Mouse (Mus musculus) testis, postnatal 10 days (tissue): ENCODE measurements around the gene Hs3st3a1.
A peak's percentile ranks its signal among the peaks of the same experiment; 100 is the strongest.

Experiments
- DNase-seq: peaks from one replicate; pipeline ENCODE4 v3.0.0; 2021; ENCODE audit warnings: low spot score

Hs3st3a1 gene

DNA sequence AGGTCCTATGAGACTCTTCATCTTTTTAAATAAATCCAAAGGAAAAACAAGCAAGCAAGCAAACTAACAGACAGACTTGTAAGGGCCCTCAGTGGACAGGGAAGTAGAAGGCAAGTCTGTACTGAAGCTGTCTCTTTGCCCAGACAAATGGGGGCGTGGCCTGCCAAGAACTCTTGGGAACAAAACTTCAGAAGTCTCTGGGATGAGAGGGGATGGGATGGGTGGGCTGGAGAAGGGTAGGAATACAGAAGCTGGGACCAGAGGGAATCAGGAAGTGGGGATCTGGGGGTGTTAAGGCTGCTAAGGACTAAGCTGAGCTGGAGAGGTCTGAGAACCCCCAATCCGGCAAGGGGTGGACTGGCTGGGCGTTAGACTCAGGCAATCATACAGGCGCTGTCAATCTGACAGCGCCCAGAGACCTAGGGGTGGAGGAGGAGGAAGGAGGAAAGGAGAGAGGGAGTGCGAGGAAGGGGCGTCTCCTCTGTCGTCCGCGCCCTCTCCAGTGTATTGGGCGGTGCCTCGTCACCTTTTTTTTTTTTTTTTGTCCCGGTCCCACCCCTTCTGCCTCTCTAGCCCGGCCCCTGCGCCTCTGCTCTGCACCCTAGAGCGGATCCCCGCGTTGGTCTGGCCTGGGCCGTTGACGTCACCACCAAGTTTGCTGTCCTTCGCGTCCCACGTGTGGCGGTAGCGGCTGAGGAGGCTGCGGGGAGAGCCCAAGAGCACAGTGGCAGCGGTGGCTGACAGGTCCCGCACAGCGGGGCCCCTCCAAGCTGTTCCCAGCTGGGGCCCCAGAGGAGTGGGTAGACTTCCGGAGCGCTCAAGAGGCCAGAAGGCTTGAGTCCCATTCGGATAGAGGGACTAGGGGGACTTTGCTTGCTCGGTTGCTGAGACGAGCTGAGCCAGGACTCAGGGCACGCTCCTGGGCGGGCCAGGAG lies at the start of gene Hs3st3a1:
Gene Hs3st3a1 (plus strand): TSS at position 722 of the 935 bp plus-strand sequence.
- peak; percentile 75 for DNase-seq

GRCm38 (mm10) chr11:64386333-64386732 lies 48.8 kb upstream of the Hs3st3a1 start:
- no peak for DNase-seq

DNA sequence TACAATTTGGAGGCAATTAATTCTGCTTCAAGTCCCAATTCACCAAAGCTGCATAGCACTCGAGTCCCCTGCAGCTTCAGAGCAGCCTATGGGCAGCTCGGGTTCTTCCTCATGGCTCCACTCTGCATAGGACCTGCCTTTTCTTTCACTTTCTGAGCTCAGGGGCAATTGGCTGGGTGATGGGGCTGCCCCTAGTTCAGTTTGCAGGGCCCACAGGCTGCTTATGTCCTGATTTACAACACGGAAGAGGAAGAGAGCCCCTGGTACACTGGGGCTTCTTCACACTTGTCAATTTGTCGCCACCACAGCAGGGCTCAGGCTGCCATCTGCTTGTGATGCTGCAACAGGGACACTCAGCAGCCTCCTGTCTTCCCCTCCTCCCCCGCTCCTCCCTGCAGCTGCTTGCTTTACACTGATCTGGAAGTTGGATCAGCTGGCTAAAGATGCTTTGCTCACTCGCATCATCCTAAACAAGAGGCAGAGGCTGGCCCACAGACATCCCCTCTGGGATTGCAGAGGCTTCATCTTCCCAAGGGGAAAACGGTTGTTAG lies 38.7 kb upstream of the Hs3st3a1 start:
- no peak for DNase-seq

DNA sequence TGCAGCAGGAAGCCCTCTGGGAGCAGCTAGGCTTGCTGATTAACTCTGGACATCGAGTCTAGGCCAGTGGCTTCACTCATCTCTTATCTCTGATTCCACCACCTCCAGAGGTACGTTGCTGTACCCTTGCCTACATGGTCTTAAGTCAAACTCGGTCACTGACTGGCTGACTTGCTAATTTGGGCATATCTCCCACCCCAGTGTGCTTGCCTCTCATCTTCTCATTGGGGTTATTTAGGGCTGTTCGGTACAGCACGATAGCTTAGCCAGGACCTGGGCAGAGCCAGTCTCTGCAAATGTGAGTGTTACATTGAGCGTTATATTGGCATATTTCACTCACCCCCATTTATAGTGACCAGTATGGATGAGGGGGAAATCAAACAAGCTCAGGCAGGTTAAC lies 38.2 kb upstream of the Hs3st3a1 start:
- no peak for DNase-seq

- no peak for DNase-seq
Measured at GRCm38 (mm10) chr11:64397612-64398011, 37.5 kb upstream of the Hs3st3a1 start.

DNA sequence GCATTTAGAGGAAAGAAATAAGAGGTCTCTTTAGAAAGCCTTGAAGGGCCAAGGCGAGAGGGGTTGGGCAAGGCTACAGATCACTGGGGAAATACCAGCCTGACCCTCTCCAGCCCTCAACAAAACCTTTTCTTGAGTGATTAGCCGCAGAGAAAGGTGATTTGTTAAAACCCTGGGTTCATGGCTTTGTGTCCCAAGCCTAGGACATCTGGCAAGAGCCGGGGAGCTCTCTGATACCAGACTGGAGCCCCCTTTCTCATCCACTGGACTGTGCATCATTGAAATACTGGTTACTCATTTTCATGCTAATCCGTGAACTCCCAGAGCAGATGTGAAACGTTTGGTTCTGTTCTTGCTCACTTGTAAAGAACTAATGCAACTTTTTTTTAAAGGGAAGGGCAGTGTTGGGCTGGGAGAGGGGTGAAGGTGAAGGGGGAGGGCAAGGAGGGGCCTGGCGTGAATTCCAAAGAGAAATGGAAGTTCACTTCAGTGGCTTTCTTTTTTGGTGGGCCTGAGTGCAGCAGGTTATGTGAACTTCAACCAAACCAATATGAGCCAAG lies 34.5 kb upstream of the Hs3st3a1 start:
- no peak for DNase-seq

DNA sequence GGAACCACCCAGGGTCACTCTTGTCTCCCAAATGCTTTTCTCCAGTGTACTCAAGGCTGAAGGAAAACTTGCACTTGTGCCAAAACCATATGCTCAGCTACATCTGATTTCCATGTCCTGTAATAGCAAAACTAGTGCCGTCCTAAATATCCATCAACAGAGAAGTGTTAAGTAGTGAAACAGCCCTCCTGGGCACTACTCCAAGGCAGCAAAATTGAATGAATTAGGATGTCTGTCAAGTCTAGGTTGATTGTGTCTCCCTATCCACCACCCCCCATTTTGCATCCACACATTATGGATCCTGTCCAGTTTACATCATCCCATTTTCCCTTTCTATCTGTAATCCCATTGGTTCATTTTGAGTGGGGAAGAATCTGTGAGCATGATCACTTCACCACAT lies 16.2 kb upstream of the Hs3st3a1 start:
- no peak for DNase-seq

- DNase-seq = peak; percentile 65
Measured at GRCm38 (mm10) chr11:64435546-64436411, 647 bp downstream of the Hs3st3a1 start.

DNA sequence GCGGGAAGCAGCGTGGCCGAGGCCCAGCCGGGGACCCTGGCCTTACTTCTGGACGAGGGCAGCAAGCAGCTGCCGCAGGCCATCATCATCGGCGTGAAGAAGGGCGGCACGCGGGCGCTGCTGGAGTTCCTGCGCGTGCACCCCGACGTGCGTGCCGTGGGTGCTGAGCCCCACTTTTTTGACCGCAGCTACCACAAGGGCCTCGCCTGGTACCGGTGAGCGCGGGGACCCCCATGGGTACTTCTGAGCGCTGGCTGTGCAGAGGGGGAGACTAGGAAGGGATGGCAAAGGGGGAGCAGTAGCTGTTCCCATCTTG lies 1.2 kb downstream of the Hs3st3a1 start, which contains the start of gene F930015N05Rik:
Gene F930015N05Rik (minus strand): TSS at position 242 of the 316 bp plus-strand sequence.
- DNase-seq = no peak

- DNase-seq = no peak
Measured at GRCm38 (mm10) chr11:64436791-64437298, 1.7 kb downstream of the Hs3st3a1 start.

DNA sequence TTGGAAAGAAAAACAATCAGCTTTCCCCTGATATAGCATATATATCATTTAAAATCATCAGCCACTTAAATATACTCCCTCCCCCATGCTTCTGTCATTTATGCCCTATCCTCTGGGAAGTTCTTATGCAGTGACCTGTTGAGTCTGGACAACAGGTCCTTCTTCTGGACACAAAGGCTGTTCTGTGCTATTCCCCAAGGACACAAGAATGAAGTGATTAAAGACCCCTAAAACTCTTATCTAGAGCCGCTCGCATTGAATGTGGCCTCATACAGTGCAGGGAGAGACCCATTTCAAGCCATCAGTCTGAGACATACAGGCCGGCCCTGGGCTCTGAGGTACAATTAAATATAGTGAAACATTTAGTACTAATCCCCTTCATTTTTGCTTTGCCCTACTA lies 2.6 kb downstream of the Hs3st3a1 start:
- DNase-seq = no peak

GRCm38 (mm10) chr11:64438909-64439308 lies 3.8 kb downstream of the Hs3st3a1 start:
- no peak for DNase-seq

DNA sequence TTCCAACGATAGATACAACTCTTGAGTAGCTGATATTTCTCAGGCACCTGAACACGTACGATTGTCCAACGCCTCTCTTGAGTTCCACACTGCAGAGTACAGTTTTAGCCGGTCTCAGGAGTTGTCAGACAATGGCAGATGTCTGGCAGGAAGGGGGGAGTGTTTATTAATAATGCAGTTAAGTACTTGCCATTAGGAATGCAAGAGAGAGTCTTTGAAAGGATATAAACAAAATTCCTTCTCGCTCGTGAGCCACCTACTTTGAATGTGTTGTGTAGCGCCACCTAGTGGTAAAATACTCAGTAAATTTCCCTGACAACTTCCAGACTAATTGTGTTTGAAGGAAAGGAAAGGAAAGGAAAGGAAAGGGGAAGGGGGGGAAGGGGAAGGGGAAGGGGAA lies 7.0 kb downstream of the Hs3st3a1 start:
- no peak for DNase-seq

DNA sequence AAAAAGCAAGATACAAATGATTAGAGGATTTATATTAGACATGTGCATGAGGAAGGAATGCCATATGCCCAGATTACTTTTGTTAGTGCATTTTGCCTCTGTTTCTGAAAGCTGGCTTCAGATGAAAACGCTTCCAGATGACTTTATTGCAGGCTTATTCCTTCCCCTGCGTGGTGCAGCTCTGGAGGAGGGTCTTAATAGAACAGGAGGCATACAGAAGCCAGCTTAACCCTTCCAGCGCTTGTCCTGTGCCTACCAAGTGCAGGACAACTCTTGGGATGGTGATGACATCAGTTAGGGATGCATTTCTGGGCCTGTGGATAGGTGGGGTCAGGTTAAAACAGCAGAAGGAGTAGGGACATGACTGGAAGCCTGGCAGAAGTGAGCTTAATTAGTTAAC lies 7.6 kb downstream of the Hs3st3a1 start:
- no peak for DNase-seq

DNA sequence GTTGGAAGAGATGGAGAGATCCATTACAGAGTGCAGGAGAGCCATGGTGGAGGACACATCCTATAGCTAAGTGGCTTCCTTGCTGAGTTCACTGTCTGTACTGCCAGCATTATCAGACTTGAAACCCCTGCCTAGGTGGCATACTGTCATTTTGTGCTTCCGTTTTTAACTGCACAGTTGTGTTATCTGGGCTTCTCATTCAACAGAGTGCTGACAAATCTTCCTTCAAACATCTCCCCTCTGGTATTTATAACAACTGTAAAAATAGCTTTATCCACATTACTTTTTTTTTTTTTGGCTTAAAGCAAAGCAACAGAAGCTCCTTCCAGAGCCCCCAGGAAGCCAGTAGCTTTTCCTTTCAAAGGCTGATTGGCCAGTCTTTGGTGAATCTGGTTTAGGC lies 10.1 kb downstream of the Hs3st3a1 start:
- no peak for DNase-seq

GRCm38 (mm10) chr11:64448586-64449315 lies 13.6 kb downstream of the Hs3st3a1 start:
- DNase-seq = no peak

- DNase-seq = no peak
Measured at GRCm38 (mm10) chr11:64461746-64462145, 26.6 kb downstream of the Hs3st3a1 start.

GRCm38 (mm10) chr11:64468737-64469136 lies 33.6 kb downstream of the Hs3st3a1 start:
- no peak for DNase-seq

DNA sequence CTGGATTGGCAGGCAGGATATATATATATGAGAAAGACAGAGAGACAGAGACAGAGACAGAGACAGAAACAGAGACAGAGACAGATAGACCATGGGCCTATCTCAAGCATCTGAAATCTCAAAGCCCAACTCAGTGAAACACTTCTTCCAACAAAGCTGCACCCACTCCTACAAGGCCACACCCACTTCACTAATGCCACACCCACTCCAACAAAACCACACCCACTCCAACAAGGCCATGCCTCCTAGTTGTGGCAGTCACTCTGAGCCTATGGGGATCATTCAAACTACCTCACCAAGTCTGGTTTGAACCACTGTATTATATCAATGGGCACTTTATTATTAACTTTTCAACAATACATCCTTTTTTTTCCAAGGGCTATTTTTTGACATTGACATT lies 35.6 kb downstream of the Hs3st3a1 start:
- no peak for DNase-seq

DNA sequence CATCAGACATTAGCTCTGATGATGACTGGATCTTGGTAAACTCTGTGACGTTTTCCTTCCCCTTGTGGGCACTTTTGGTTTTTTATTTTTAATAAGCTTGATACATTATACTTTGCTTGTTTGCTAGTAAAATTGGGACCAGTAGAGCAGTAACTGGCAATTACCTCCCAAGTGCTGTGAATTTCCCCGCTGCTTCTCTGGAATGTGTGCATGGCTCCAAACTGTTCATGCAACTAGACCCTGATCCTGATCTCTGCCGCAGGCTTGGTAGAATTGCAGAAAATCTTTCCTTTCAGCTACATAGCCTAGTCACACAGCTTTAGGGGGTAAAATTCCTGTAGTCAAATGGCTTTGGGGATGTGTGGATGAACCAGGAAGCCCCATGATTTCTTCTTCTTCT lies 38.5 kb downstream of the Hs3st3a1 start:
- no peak for DNase-seq

- DNase-seq = no peak
Measured at GRCm38 (mm10) chr11:64481445-64481844, 46.3 kb downstream of the Hs3st3a1 start.
